8 mouse cellular contexts compared by ENCODE assay signal in genomic region chr10:40521579-40521978, GRCm38 (mm10). TPM values are rescaled to one million over a fixed set of nuclear protein-coding genes. Genes with fewer than 3 reads are reported as not detected.
A peak's percentile ranks its signal among the peaks of the same experiment; 100 is the strongest.
DNase-seq lines count a peak whose midpoint lies in the region; ATAC-seq and TF ChIP-seq lines count a peak whose summit lies in the region.
"Had no signal": no experiment of that assay in that cellular context is flagged by ENCODE, and none has a peak within 500 bp of the region (broad histone marks: within the 10 kb centered on the region; RNA-seq: fewer than 3 reads in every experiment).

No protein-coding gene starts in this region.

- H3K4me2 ChIP-seq in lung, embryonic 16.5 days (ENCODE audit: low read depth, low read length), result no peak overlapping the region
- peak overlapping the region; percentile 17; the same call in 1 of the 2 replicates for H3K4me2 ChIP-seq in stomach, postnatal 0 days (replicated peaks; ENCODE audit: low read depth)

- no peak overlapping the region for H3K4me3 ChIP-seq in lung, embryonic 16.5 days (ENCODE audit: low read length)
- H3K4me3 ChIP-seq in lung, adult 2 months (replicated peaks; ENCODE audit: extremely low read depth, low read depth, low read length), result no peak overlapping the region
- H3K4me3 ChIP-seq in embryonic facial prominence, embryonic 10.5 days, result peak overlapping the region; percentile 1; the same call in 1 of the 2 replicates
- H3K4me3 ChIP-seq in limb, embryonic 10.5 days, result no peak overlapping the region
- no peak overlapping the region for H3K4me3 ChIP-seq in stomach, postnatal 0 days (ENCODE audit: low read depth, low read length)

- H3K27me3 ChIP-seq in lung, embryonic 16.5 days (ENCODE audit: control insufficient read depth, insufficient read depth, low read depth, low read length), result no peaks in the 10 kb centered on the region
- H3K27me3 ChIP-seq in embryonic facial prominence, embryonic 10.5 days (replicated peaks; ENCODE audit: low read depth, poor library complexity, severe bottlenecking), result no peaks in the 10 kb centered on the region; the same call in 1 of the 2 replicates
- no peaks in the 10 kb centered on the region for H3K27me3 ChIP-seq in limb, embryonic 10.5 days (ENCODE audit: low read depth, poor library complexity, severe bottlenecking)
- no peaks in the 10 kb centered on the region for H3K27me3 ChIP-seq in stomach, postnatal 0 days (ENCODE audit: control insufficient read depth, insufficient read depth, low read length)

- ATAC-seq in lung, embryonic 16.5 days (ENCODE audit: low read depth), result peak; percentile 37; the same call in 1 of the 2 replicates
- ATAC-seq in stomach, postnatal 0 days (ENCODE audit: low FRiP score, low TSS enrichment), result peak; percentile 31; the same call in 1 of the 2 replicates
- ATAC-seq in erythroid progenitor cell, adult 5-6 weeks (replicated peaks; ENCODE audit: low FRiP score, poor library complexity, severe bottlenecking), result no peak

- no peak for TF ChIP-seq EP300 in stomach, postnatal 0 days (optimal IDR thresholded peaks at IDR 0.05)

- no peak overlapping the region for H3K9ac ChIP-seq in lung, embryonic 16.5 days (ENCODE audit: low read length)
- no peak overlapping the region for H3K9ac ChIP-seq in stomach, postnatal 0 days (ENCODE audit: low read length)

- TF ChIP-seq CTCF in lung, adult 2 months (IDR thresholded peaks at IDR 0.05; ENCODE audit: insufficient read depth, low read length), result no peak
- TF ChIP-seq CTCF in stomach, postnatal 0 days (IDR thresholded peaks at IDR 0.05; ENCODE audit: low read depth), result no peak

- H3K27ac ChIP-seq in lung, embryonic 16.5 days (ENCODE audit: low read length), result no peak overlapping the region
- peak overlapping the region; percentile 67 for H3K27ac ChIP-seq in embryonic facial prominence, embryonic 10.5 days (replicated peaks)
- H3K27ac ChIP-seq in limb, embryonic 10.5 days, result peak overlapping the region; percentile 25; the same call in 1 of the 2 replicates
- no peak overlapping the region for H3K27ac ChIP-seq in stomach, postnatal 0 days (replicated peaks)

- DNase-seq in lung, adult 2 months, result no peak
- DNase-seq in embryonic facial prominence, embryonic 10.5 days (ENCODE audit: low spot score), result peak; percentile 52
- no peak for DNase-seq in limb, embryonic 10.5 days (ENCODE audit: low spot score)
- DNase-seq in stomach, postnatal 0 days (ENCODE audit: low spot score), result no peak
- DNase-seq in gastrocnemius, postnatal 10 days, result no peak

- H3K36me3 ChIP-seq in lung, embryonic 16.5 days (ENCODE audit: control insufficient read depth, insufficient read depth, low read length), result no peaks in the 10 kb centered on the region
- no peaks in the 10 kb centered on the region for H3K36me3 ChIP-seq in embryonic facial prominence, embryonic 10.5 days (replicated peaks)
- H3K36me3 ChIP-seq in limb, embryonic 10.5 days, result no peaks in the 10 kb centered on the region
- no peaks in the 10 kb centered on the region for H3K36me3 ChIP-seq in stomach, postnatal 0 days (ENCODE audit: control insufficient read depth, insufficient read depth, low read length)

- H3K9me3 ChIP-seq in lung, embryonic 16.5 days (ENCODE audit: control insufficient read depth, low read length), result no peaks in the 10 kb centered on the region
- no peaks in the 10 kb centered on the region for H3K9me3 ChIP-seq in embryonic facial prominence, embryonic 10.5 days
- no peaks in the 10 kb centered on the region for H3K9me3 ChIP-seq in limb, embryonic 10.5 days (replicated peaks)
- H3K9me3 ChIP-seq in stomach, postnatal 0 days (ENCODE audit: control insufficient read depth, low read length), result no peaks in the 10 kb centered on the region

- no peak for TF ChIP-seq POLR2A in lung, adult 2 months (IDR thresholded peaks at IDR 0.05; ENCODE audit: borderline replicate concordance, extremely low read depth, low read depth, low read length)

- peaks cover 12% of the 10 kb centered on the region for H3K4me1 ChIP-seq in lung, embryonic 16.5 days (replicated peaks; ENCODE audit: control insufficient read depth, insufficient read depth, low read length)
- H3K4me1 ChIP-seq in lung, adult 2 months (ENCODE audit: control insufficient read depth, insufficient read depth, low read length), result no peaks in the 10 kb centered on the region; the same call in 1 of the 2 replicates
- peaks cover 40% of the 10 kb centered on the region for H3K4me1 ChIP-seq in embryonic facial prominence, embryonic 10.5 days
- H3K4me1 ChIP-seq in limb, embryonic 10.5 days, result peaks cover 9% of the 10 kb centered on the region; the same call in 1 of the 2 replicates
- no peaks in the 10 kb centered on the region for H3K4me1 ChIP-seq in stomach, postnatal 0 days (replicated peaks; ENCODE audit: control insufficient read depth, insufficient read depth)

- WGBS in lung, embryonic 16.5 days, result 30% methylated on average over 12 of the region's 12 CpGs
- 30% methylated on average over 12 of the region's 12 CpGs for WGBS in lung, adult 2 months
- 15% methylated on average over 12 of the region's 12 CpGs for WGBS in embryonic facial prominence, embryonic 10.5 days
- WGBS in limb, embryonic 10.5 days, result 50% methylated on average over 12 of the region's 12 CpGs
- WGBS in stomach, postnatal 0 days, result 25% methylated on average over 12 of the region's 12 CpGs

RNA-seq across cellular contexts. Expression of gene Slc22a16, which starts 48.6 kb away (rescaled TPM):
- not detected in 2 replicates for polyA plus RNA-seq in lung, embryonic 16.5 days (2015; fragmentation: Nextera tagmentation; extraction: Ambion mirVana)
- polyA plus RNA-seq in lung, adult 2 months (2012; rRNA removed), result not detected in 2 replicates
- polyA plus RNA-seq in embryonic facial prominence, embryonic 10.5 days (2016; fragmentation: Nextera tagmentation; extraction: Ambion mirVana), result not detected in 2 replicates
- polyA plus RNA-seq in limb, embryonic 10.5 days (2016; fragmentation: Nextera tagmentation; extraction: Ambion mirVana), result not detected in 2 replicates
- 0.04 TPM in 1 of 2 replicates, not detected in the other for polyA plus RNA-seq in stomach, postnatal 0 days (2015; fragmentation: Nextera tagmentation; extraction: Ambion mirVana)
- total RNA-seq in gastrocnemius, postnatal 10 days (2021), result not detected
- not detected in 2 replicates for total RNA-seq in erythroid progenitor cell, adult 5-6 weeks (2015; ENCODE audit: low replicate concordance)
- not detected in 2 replicates for total RNA-seq in erythroid progenitor cell, adult 5-6 weeks (2017; ENCODE audit: low replicate concordance)
- total RNA-seq: layer of hippocampus, adult 18-20 months had no signal

Comparison
In these comparisons a context has a peak if more than half of its experiments do, and no peak if none do; other contexts are left out.
1. H3K27ac ChIP-seq: peak in embryonic facial prominence, embryonic 10.5 days (single experiment) and limb, embryonic 10.5 days (single experiment); none in lung, embryonic 16.5 days (single experiment) and stomach, postnatal 0 days (single experiment).